Mouse (Mus musculus) left cerebral cortex, adult 8-10 months (tissue): ENCODE measurements at regions not wholly inside any gene's neighbourhood (a gene's known extent, or its start where the extent isn't known, plus 50 kb on each side); places are given as distances from the start of the nearest gene placed in this dataset.

Experiments used
- DNase-seq, 2 experiments: peaks; one replicate each; pipeline ENCODE4 v3.0.0; 2022; ENCODE audit warnings: low spot score in 2 of 2

DNA sequence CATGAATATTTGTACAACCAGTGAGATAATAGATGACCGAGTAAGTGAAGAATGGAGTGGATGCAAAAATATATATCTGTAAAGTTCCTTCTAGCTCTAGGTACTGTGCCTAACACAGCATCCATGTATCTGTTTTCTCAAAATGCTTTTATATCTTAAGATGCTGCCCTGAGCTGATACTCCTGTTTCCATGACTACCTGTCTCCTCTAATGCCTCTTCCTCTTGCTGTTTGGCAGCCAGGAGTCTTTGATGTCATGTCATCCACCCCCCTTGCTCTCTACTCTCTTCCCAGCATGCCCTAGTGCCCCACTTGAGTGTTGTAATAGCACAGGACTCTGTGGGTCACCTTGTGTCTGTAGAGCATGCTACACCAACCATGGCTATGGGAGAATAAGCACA lies 95.2 kb upstream of the Id4 start:
- DNase-seq = no peak

DNA sequence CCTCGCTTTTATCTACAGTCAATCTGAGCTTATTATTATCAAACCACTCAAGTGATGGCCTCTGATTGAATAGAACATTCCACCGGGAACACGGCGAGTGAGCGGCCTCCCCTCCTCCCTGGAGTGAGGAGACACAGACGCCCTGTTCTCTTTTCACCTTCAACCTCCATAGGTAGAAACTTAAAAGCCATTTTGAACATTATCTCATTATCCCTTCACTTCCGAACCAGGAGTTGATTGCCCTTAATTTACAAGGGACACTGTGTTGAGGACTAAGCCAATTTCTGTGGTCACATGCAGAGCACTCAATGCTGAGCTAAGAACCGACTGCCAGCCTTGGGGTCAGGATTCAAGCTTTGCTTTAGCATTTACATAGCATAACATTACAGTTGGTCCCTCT lies 93.1 kb upstream of the Id4 start:
- no peak for DNase-seq

DNA sequence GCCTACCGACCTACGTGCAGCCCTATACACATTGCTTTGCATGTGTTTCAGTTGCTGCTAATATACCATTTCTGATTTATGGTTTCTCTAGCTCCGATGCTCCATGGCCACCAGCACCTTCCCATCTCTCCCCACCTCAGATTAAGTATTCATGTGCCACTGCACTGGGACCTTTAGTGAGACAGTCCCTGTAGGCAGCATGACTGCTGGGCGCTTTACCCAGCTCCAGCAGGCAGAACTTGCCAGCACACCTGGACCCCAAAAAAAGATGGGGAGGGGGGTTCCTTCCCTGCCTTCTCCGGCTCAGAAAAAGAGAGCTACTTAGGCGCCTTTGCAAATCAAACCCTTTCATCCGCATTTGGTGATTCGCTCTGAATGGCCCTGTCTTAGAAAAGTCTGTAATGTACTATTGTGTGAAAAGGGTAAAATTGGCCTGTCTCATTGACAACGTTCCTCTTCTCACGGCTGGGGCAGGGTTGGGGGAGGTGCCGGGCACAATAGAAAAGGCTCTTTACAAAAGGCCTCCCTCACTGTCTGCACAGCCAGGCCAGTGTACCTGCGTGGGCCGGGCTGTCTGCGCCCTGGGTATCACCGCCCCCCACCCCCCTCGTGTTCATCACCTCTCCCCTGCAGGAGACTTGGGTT lies 89.6 kb upstream of the Id4 start:
- DNase-seq = no peak

DNA sequence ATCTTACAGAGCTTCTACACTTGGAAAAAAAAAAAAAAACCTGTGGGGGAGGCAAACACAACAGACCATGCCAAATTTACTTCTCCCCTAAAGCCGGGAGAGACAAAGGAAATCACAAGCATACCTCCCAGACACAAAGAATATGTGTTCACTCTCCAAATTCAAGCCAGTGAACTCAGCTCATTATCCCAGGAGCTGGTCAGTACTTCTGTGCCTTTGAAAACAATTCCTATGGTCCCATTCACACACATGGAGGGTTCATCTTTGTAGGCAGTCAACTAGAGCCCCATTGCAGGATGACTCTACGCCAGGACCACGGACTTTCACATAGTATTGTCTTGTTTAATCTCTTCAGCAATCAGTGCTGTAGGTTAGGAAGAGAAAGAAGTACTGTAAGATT lies 89.0 kb upstream of the Id4 start:
- DNase-seq = no peak

DNA sequence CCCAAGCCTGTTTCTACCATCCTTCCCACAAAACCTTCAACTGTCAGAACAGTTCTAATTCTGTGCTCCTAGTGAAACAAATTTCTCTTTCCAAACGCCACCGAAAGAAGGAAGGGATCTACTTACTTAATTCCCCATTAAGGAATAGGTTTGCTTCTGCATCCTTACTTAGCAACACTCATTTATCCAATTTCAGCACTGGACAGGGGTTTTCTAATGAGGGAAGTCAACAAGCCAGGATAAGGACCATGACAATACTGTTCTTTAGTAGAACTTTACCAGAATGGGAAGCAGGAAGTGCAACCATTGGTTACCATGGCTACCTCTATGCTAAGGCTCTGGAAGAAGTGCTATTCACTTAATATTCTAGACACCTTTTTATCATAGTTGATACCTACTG lies 68.6 kb upstream of the Id4 start:
- no peak for DNase-seq

DNA sequence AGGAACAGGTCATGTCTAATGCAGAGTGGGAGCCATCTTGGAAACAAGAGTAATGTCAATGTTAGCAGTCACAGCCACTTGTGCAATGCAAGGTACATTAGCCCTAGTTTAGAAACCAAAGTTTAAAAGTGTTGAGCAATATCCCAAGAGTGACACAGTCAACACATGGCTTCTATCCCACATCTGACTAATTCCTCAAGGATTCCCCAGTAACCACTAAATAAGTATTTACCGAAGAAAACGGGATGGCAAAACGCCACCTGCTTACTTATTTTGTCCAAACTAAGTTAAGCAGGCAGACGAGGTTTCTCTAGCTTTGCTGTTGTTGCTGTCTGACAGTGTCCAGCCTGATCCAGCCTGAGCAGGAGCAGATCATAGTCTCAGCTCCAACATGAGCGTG lies 67.1 kb upstream of the Id4 start:
- no peak for DNase-seq

DNA sequence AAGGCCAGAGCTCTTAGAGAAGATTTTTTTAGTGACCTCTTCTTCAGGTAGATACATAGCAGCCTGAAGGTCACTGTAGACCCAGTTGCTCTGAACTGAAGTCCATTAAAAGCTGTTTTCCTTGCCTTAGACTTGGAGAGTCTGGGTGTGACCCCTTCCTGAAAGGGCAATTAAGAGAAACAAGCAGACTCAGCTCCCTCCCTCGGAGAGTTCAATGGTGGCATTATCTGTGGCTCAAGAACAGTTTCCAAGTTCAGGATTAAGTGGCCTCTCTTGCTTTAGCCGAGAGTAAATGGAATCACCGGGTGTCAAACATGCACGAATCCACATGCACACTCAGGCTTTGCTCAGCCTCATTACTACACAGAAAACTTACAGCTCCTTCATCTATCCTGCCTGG lies 53.2 kb upstream of the Id4 start:
- no peak for DNase-seq
